Comparison of ENCODE assay signal across 8 mouse cellular contexts in the genomic region with DNA sequence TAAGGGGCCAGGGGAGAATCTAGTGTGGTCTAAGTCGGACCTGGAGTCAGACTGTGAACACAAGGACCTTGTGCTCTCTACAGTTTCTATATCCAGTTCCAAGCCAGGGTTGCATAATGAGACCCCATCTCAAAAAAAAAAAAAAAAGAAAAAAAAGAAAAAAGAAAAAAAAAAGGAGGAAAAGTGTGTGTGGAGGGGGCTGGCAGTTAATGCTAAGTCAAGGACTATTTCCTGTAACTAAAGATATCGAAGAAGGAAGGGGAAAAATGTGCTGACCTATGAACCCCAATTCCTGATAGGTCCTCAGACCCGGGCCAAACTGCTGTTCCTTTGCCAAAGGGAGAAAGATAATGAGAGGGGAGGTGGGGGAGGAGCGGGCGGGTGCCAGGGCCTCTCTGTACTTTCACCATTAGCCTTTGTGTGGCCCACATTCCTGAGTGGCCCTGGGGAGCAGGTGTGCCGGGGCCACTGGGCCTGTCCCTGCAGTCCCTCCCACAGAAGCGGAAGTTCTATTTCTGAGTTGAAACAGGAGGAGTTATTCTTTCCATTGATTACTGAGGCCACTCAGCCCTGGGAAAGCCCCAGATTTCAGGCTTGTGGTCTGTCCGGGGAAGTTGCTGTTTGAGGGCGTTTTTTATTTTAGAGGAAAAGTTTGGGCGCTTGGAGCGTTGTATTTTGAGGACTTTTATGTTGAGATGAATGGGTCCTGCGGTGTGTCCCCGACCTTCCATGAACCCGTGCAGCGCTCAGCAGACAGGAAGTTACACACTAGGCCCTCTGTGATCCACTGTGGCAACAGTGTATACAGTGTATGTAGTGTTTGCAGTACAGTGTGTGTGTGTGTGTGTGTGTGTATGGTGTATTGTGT. TPM values are rescaled to one million over a fixed set of nuclear protein-coding genes. Genes with fewer than 3 reads are reported as not detected.
DNase-seq lines count a peak whose midpoint lies in the region; ATAC-seq lines count a peak whose summit lies in the region.

No protein-coding gene starts in this region.

- H3K9me3 ChIP-seq in midbrain, embryonic 10.5 days (replicated peaks): no peaks in the 10 kb centered on the region
- no peaks in the 10 kb centered on the region for H3K9me3 ChIP-seq in midbrain, embryonic 13.5 days

- ATAC-seq in midbrain, embryonic 13.5 days: no peak
- ATAC-seq in inflammation-experienced regulatory T-cells, adult 6 months: peak; percentile 80

- H3K4me2 ChIP-seq in midbrain, embryonic 13.5 days (replicated peaks): no peak overlapping the region

- H3K36me3 ChIP-seq in midbrain, embryonic 10.5 days: no peaks in the 10 kb centered on the region
- H3K36me3 ChIP-seq in midbrain, embryonic 13.5 days: no peaks in the 10 kb centered on the region

- H3K27ac ChIP-seq in midbrain, embryonic 10.5 days (replicated peaks): 0 out of 2 replicates have a peak overlapping the region, but pooled peaks have one; percentile 52
- no peak overlapping the region for H3K27ac ChIP-seq in midbrain, embryonic 13.5 days

- WGBS in midbrain, embryonic 10.5 days: 59% methylated on average over 15 of the region's 15 CpGs
- 50% methylated on average over 15 of the region's 15 CpGs for WGBS in midbrain, embryonic 13.5 days

- H3K4me1 ChIP-seq in midbrain, embryonic 10.5 days: peaks cover 11% of the 10 kb centered on the region
- H3K4me1 ChIP-seq in midbrain, embryonic 13.5 days (replicated peaks): 0 out of 2 replicates have a peak, but pooled peaks cover 4% of the 10 kb centered on the region

- H3K9ac ChIP-seq in midbrain, embryonic 13.5 days (replicated peaks): no peak overlapping the region

- H3K27me3 ChIP-seq in midbrain, embryonic 10.5 days (ENCODE audit: low read depth, poor library complexity, severe bottlenecking): no peaks in the 10 kb centered on the region
- H3K27me3 ChIP-seq in midbrain, embryonic 13.5 days: no peaks in the 10 kb centered on the region

- no peak overlapping the region for H3K4me3 ChIP-seq in midbrain, embryonic 10.5 days
- H3K4me3 ChIP-seq in midbrain, embryonic 13.5 days (replicated peaks): no peak overlapping the region

- no peak for DNase-seq in midbrain, embryonic 10.5 days (ENCODE audit: low spot score)
- peak; percentile 46 for DNase-seq in embryo, embryonic 9.5 days (ENCODE audit: extremely low spot score)
- peak; percentile 76 to 82 for DNase-seq in lung, adult 18-20 months
- peak; percentile 75 to 78 for DNase-seq in spleen, postnatal 36 days (ENCODE audit: low spot score in 2 of 2)
- DNase-seq in layer of hippocampus, postnatal 36 days: no peak
- DNase-seq in layer of hippocampus, adult 18-20 months (ENCODE audit: low spot score in 2 of 2): no peak

RNA-seq across cellular contexts. Expression of a gene that starts 28.3 kb away (rescaled TPM):
- 0.54 and 0.76 TPM in 2 replicates for polyA plus RNA-seq in midbrain, embryonic 10.5 days (2016; fragmentation: Nextera tagmentation; extraction: Ambion mirVana)
- 0.93 and 1.0 TPM in 2 replicates for polyA plus RNA-seq in midbrain, embryonic 13.5 days (2015; fragmentation: Nextera tagmentation; extraction: Ambion mirVana)
- 1 to 10 TPM; 3.2 to 7.7 (median 7.5) TPM for polyA plus RNA-seq in inflammation-experienced regulatory T-cells, adult 6 months (2017; shearing (Covaris generic))
- total RNA-seq in layer of hippocampus, postnatal 36 days (2021): 10 to 100 TPM; 52.5 to 60.7 TPM
- 10 to 100 TPM; 54.4 to 60.9 TPM for total RNA-seq in layer of hippocampus, adult 18-20 months (2021)

RNA-seq across cellular contexts. Expression of a gene that starts 30.3 kb away (rescaled TPM):
- polyA plus RNA-seq in midbrain, embryonic 10.5 days (2016; fragmentation: Nextera tagmentation; extraction: Ambion mirVana): 2.6 and 3.0 TPM in 2 replicates
- polyA plus RNA-seq in midbrain, embryonic 13.5 days (2015; fragmentation: Nextera tagmentation; extraction: Ambion mirVana): 0.99 and 1.3 TPM in 2 replicates
- polyA plus RNA-seq in inflammation-experienced regulatory T-cells, adult 6 months (2017; shearing (Covaris generic)): 10 to 100 TPM; 18.1 to 35.7 (median 21.5) TPM
- 10 to 100 TPM; 15.3 to 24.8 TPM for total RNA-seq in layer of hippocampus, postnatal 36 days (2021)
- total RNA-seq in layer of hippocampus, adult 18-20 months (2021): 10 to 100 TPM; 21.1 to 27.2 TPM

RNA-seq across cellular contexts. Expression of a gene that starts 44.8 kb away (rescaled TPM):
- polyA plus RNA-seq in midbrain, embryonic 10.5 days (2016; fragmentation: Nextera tagmentation; extraction: Ambion mirVana): 44.4 and 45.5 TPM in 2 replicates
- 60.2 and 60.6 TPM in 2 replicates for polyA plus RNA-seq in midbrain, embryonic 13.5 days (2015; fragmentation: Nextera tagmentation; extraction: Ambion mirVana)
- polyA plus RNA-seq in inflammation-experienced regulatory T-cells, adult 6 months (2017; shearing (Covaris generic)): 10 to 100 TPM in 2 of 3 experiments, 1 to 10 TPM in 1; 9.9 to 12.3 (median 12.0) TPM
- 10 to 100 TPM; 50.8 to 50.9 TPM for total RNA-seq in layer of hippocampus, postnatal 36 days (2021)
- 10 to 100 TPM; 44.3 to 48.5 TPM for total RNA-seq in layer of hippocampus, adult 18-20 months (2021)

RNA-seq across cellular contexts. Expression of a gene that starts 51.2 kb away (rescaled TPM):
- not detected in 2 replicates for polyA plus RNA-seq in midbrain, embryonic 10.5 days (2016; fragmentation: Nextera tagmentation; extraction: Ambion mirVana)
- 0.70 and 1.8 TPM in 2 replicates for polyA plus RNA-seq in midbrain, embryonic 13.5 days (2015; fragmentation: Nextera tagmentation; extraction: Ambion mirVana)
- polyA plus RNA-seq in inflammation-experienced regulatory T-cells, adult 6 months (2017; shearing (Covaris generic)): under 1 TPM in 2 of 3 experiments, not detected in 1; 0.64 to 0.73 TPM
- not detected for total RNA-seq in layer of hippocampus, postnatal 36 days (2021)
- total RNA-seq in layer of hippocampus, adult 18-20 months (2021): not detected

Comparison
In these comparisons a context has a peak if more than half of its experiments do, and no peak if none do; other contexts are left out.
1. DNase-seq: peak in embryo, embryonic 9.5 days (single experiment), lung, adult 18-20 months (2 of 2) and spleen, postnatal 36 days (2 of 2); none in midbrain, embryonic 10.5 days (single experiment), layer of hippocampus, postnatal 36 days (0 of 2) and layer of hippocampus, adult 18-20 months (0 of 2).